Mouse (Mus musculus) kidney, embryonic 15.5 days (tissue): ENCODE measurements around the gene Wbp2nl. TPM values are rescaled to one million over a fixed set of nuclear protein-coding genes. Genes with fewer than 3 reads are reported as not detected.
"Not testable (repeated sequence)": the region's sequence is repeated elsewhere in the genome, so short reads cannot be mapped to it uniquely, and the experiment has no call there.

Experiments
- ATAC-seq: fragments of 200-750 bp; cut with Nextera tagmentation; replicated peaks from 2 replicates; pipeline ENCODE4 v1.8.0; 2017; ENCODE audit warnings: moderate TSS enrichment; ENCODE audit not compliant: low FRiP score
- H3K27ac ChIP-seq: fragments of 300-500 bp; sonication (generic); 2 replicates; pipeline ENCODE4 v1.5.1; 2015; ENCODE audit warnings: mild to moderate bottlenecking, inconsistent platforms
- H3K27me3 ChIP-seq: fragments of 300-500 bp; sonication (generic); 2 replicates; pipeline ENCODE4 v1.6.1; 2015; ENCODE audit warnings: inconsistent platforms
- H3K36me3 ChIP-seq: fragments of 300-500 bp; sonication (generic); 2 replicates; pipeline ENCODE4 v1.6.1; 2015; ENCODE audit warnings: inconsistent platforms
- H3K4me1 ChIP-seq: fragments of 300-500 bp; sonication (generic); 2 replicates; pipeline ENCODE4 v1.6.1; 2015; ENCODE audit warnings: inconsistent platforms
- H3K4me2 ChIP-seq: fragments of 300-500 bp; sonication (generic); 2 replicates; pipeline ENCODE4 v1.6.1; 2015; ENCODE audit warnings: moderate library complexity, mild to moderate bottlenecking, inconsistent platforms
- H3K4me3 ChIP-seq: fragments of 300-500 bp; sonication (generic); replicated peaks from 2 replicates; pipeline ENCODE4 v1.5.1; 2015; ENCODE audit warnings: mild to moderate bottlenecking, inconsistent platforms
- H3K9ac ChIP-seq: fragments of 300-500 bp; sonication (generic); 2 replicates; pipeline ENCODE4 v1.6.1; 2015; ENCODE audit warnings: mild to moderate bottlenecking, inconsistent platforms
- H3K9me3 ChIP-seq: fragments of 300-500 bp; sonication (generic); replicated peaks from 2 replicates; pipeline ENCODE4 v1.6.1; 2016; ENCODE audit warnings: inconsistent platforms
- WGBS: fragments of 180-500 bp; shearing (Covaris S2); methylation state at CpG from one replicate; pipeline ENCODE4 v1.1.7; 2015; ENCODE audit warnings: mixed read lengths; 5-methylcytosine and 5-hydroxymethylcytosine counted together
- polyA plus RNA-seq: library from polyadenylated mRNA; unstranded; fragments of >200 nt; fragmentation: Nextera tagmentation; extraction: Ambion mirVana; gene quantifications from 2 replicates; pipeline ENCODE4 v1.2.1, GENCODE M21; 2015

The Wbp2nl gene
- polyA plus RNA-seq, 1 experiment from 2014 or later: 0.18 TPM

DNA sequence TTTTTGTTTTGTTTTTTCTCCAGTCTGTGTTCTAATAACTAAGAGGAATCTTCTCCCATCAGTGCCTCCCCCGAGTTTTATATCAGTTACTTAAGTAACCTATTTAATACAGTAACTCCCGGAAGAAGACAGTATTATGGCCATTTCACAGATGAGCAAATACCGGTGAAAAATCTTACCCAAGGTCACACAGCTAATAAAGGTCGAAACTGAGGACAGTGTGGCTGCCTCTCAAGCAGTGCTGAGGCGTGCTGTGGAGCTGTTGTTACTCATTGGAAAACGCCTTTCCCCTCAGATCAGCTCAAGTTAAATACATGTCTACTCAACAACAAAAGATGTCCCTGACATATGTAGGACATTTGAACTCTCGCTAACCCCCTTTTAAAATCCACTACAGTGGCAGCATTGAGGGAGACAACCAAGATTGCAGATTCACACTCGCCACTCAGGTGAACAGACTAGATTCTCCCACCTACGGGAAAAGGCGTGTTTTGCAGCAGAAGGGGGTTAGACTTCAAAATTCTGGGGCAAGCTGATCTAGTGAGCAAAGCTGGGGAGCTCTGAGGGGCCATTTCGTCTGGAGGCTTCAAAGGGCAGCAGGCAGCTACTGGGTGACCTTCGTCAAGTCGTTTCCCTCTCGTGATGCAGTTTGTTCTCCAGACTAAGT lies 54.5 kb downstream of the Wbp2nl start:
- 23% methylated on average over 14 of the region's 14 CpGs for WGBS
- Histone ChIP-seq H3K9ac (peak overlapping the region; percentile 99), H3K27ac (peak overlapping the region; percentile 94), H3K4me1 (peaks cover 26% of the 10 kb centered on the region), H3K36me3 (peaks cover 33% of the 10 kb centered on the region), H3K9me3 (no peaks in the 10 kb centered on the region), H3K4me2 (peak overlapping the region; percentile 85), H3K27me3 (no peaks in the 10 kb centered on the region), H3K4me3 (peak overlapping the region; percentile 93)
- no peak for ATAC-seq

- Histone ChIP-seq H3K9me3 (no peaks in the 10 kb centered on the region), H3K9ac (peak overlapping the region; percentile 99), H3K4me3 (peak overlapping the region; percentile 93), H3K4me1 (peaks cover 30% of the 10 kb centered on the region), H3K4me2 (peak overlapping the region; percentile 85), H3K36me3 (peaks cover 27% of the 10 kb centered on the region), H3K27me3 (no peaks in the 10 kb centered on the region), H3K27ac (peak overlapping the region; percentile 94)
- under 1% methylated on average over 23 of the region's 23 CpGs for WGBS
- peak; percentile 52 for ATAC-seq
Measured at GRCm38 (mm10) chr15:82353745-82354113, 55.0 kb downstream of the Wbp2nl start.

GRCm38 (mm10) chr15:82354126-82354945 lies 55.6 kb downstream of the Wbp2nl start, which contains the start of gene Ndufa6:
TSS of gene Ndufa6 (minus strand) at chr15:82354322.
- Histone ChIP-seq H3K4me3 (peak within 1 kb of the TSS; percentile 93), H3K4me2 (peak within 1 kb of the TSS; percentile 85), H3K27ac (peak within 1 kb of the TSS; percentile 94), H3K4me1 (peaks cover 35% of the 10 kb centered on the region), H3K9ac (peak within 1 kb of the TSS; percentile 99), H3K9me3 (no peaks in the 10 kb centered on the region), H3K27me3 (no peaks in the 10 kb centered on the region), H3K36me3 (peaks cover 21% of the 10 kb centered on the region)
- peak; percentile 99 for ATAC-seq
- WGBS: 2% methylated on average over 57 of the region's 57 CpGs

GRCm38 (mm10) chr15:82358431-82359260 lies 59.9 kb downstream of the Wbp2nl start:
- no peak overlapping the region for H3K9ac ChIP-seq
- peak overlapping the region; percentile 19; the same call in 1 of the 2 replicates for H3K4me2 ChIP-seq
- no peaks in the 10 kb centered on the region for H3K9me3 ChIP-seq
- WGBS: 57% methylated on average over 22 of the region's 22 CpGs
- H3K36me3 ChIP-seq: no peaks in the 10 kb centered on the region
- no peaks in the 10 kb centered on the region for H3K27me3 ChIP-seq
- no peak overlapping the region for H3K4me3 ChIP-seq
- ATAC-seq: no peak
- peaks cover 23% of the 10 kb centered on the region for H3K4me1 ChIP-seq
- peak overlapping the region; percentile 65 for H3K27ac ChIP-seq

DNA sequence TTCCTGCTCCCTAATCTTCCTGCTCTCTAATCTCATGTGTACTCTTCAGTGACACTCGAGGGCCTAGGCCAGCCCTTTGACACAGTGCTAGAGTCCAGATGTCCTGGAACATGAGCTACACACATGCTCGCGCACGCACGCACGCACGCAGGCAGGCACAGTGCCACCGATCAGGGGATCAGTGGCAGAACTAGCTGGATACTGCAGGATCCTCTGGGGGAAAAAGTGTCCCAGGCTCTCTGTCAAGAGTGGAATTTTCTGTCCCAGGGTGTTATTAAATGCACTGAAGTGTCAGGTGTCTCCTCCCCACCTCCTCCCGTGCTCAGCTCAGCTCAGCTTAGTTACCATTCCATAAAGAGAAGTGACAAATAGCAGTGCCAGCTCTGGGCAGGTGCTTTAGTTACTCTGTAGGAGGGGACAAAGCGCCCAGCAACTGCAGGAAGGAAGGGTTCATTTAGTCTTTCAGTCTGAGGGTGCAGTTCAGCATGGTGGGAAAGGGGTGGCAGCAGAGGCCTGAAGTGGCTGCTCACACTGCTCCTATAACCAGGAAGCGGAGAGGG lies 62.8 kb downstream of the Wbp2nl start:
- H3K9me3 ChIP-seq: no peaks in the 10 kb centered on the region
- WGBS: 58% methylated on average over 11 of the region's 11 CpGs
- H3K4me2 ChIP-seq: no peak overlapping the region
- peaks cover 18% of the 10 kb centered on the region for H3K4me1 ChIP-seq
- no peaks in the 10 kb centered on the region for H3K36me3 ChIP-seq
- no peak overlapping the region for H3K9ac ChIP-seq
- peak; percentile 60; the same call in 1 of the 2 replicates for ATAC-seq
- no peak overlapping the region for H3K4me3 ChIP-seq
- peak overlapping the region; percentile 73 for H3K27ac ChIP-seq
- H3K27me3 ChIP-seq: no peaks in the 10 kb centered on the region

GRCm38 (mm10) chr15:82362234-82362633 lies 63.5 kb downstream of the Wbp2nl start:
- no peaks in the 10 kb centered on the region for H3K9me3 ChIP-seq
- H3K4me3 ChIP-seq: no peak overlapping the region
- H3K27me3 ChIP-seq: no peaks in the 10 kb centered on the region
- H3K4me1 ChIP-seq: peaks cover 18% of the 10 kb centered on the region
- 55% methylated on average over 4 of the region's 4 CpGs for WGBS
- no peak overlapping the region for H3K9ac ChIP-seq
- H3K36me3 ChIP-seq: no peaks in the 10 kb centered on the region
- H3K27ac ChIP-seq: peak overlapping the region; percentile 73; the same call in 1 of the 2 replicates
- H3K4me2 ChIP-seq: no peak overlapping the region
- no peak for ATAC-seq

GRCm38 (mm10) chr15:82363801-82364200 lies 65.0 kb downstream of the Wbp2nl start:
- H3K9ac ChIP-seq, H3K4me3 ChIP-seq, H3K36me3 ChIP-seq, H3K27ac ChIP-seq, ATAC-seq, H3K4me2 ChIP-seq, H3K27me3 ChIP-seq, H3K9me3 ChIP-seq: not testable (repeated sequence)
- H3K4me1 ChIP-seq: peaks cover 14% of the 10 kb centered on the region
- WGBS: 51% methylated on average over 8 of the region's 12 CpGs

Other genes with a start within 250 kb of the Wbp2nl start
- 0.03 TPM in 1 of 2 replicates, not detected in the other for gene 4930407I10Rik, start 239.8 kb upstream of the Wbp2nl start, polyA plus RNA-seq
- gene Mei1, start 229.0 kb upstream of the Wbp2nl start, polyA plus RNA-seq: 0.05 and 0.09 TPM in 2 replicates
- gene Ccdc134, start 171.0 kb upstream of the Wbp2nl start, polyA plus RNA-seq: 18.4 and 19.8 TPM in 2 replicates
- 126 and 147 TPM in 2 replicates for gene Srebf2, start 151.8 kb upstream of the Wbp2nl start, polyA plus RNA-seq
- gene Shisa8, start 86.1 kb upstream of the Wbp2nl start, polyA plus RNA-seq: 0.44 and 0.45 TPM in 2 replicates
- gene Tnfrsf13c, start 74.6 kb upstream of the Wbp2nl start, polyA plus RNA-seq: 0.10 TPM in 1 of 2 replicates, not detected in the other
- gene Cenpm, start 54.2 kb upstream of the Wbp2nl start, polyA plus RNA-seq: 78.8 and 84.2 TPM in 2 replicates
- 0.10 TPM in 1 of 2 replicates, not detected in the other for gene 1500009C09Rik, start 46.6 kb upstream of the Wbp2nl start, polyA plus RNA-seq
- gene Sept3, start 24.1 kb upstream of the Wbp2nl start, polyA plus RNA-seq: 13.6 and 14.0 TPM in 2 replicates
- gene Naga, start 40.0 kb downstream of the Wbp2nl start, polyA plus RNA-seq: 61.1 and 61.7 TPM in 2 replicates
- gene Pheta2, start 40.0 kb downstream of the Wbp2nl start, polyA plus RNA-seq: 11.0 and 12.0 TPM in 2 replicates
- gene Smdt1, start 40.0 kb downstream of the Wbp2nl start, polyA plus RNA-seq: 296 and 297 TPM in 2 replicates
- gene Ndufa6, start 55.4 kb downstream of the Wbp2nl start, polyA plus RNA-seq: 428 and 459 TPM in 2 replicates
- gene Cyp2d22, start 81.3 kb downstream of the Wbp2nl start, polyA plus RNA-seq: 12.9 and 18.6 TPM in 2 replicates
- not detected in 2 replicates for gene Cyp2d11, start 95.1 kb downstream of the Wbp2nl start, polyA plus RNA-seq
- gene Cyp2d10, start 108.2 kb downstream of the Wbp2nl start, polyA plus RNA-seq: 0.27 and 0.49 TPM in 2 replicates
- 0.25 TPM in 1 of 2 replicates, not detected in the other for gene Cyp2d9, start 134.5 kb downstream of the Wbp2nl start, polyA plus RNA-seq